ENCODE assay signal across 24 mouse cellular contexts in the genomic region with DNA sequence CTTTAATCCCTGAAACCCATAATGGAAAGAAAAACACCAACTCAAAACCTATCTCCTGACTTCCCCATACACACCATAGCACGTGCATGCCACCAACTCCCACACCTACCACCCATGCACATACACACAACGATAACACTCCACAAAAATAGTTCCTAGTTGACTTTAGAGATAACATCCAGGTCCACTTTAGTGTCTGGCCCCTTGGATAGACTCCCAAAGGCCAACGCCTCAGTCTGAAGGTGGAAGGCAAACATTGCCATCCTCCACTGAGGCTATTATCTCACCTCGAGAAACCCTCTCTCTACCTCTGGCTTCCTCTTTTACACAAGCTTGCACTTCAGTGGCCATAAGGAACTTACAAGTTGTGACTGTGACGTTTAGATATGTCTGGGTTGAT. TPM values are rescaled to one million over a fixed set of nuclear protein-coding genes. Genes with fewer than 3 reads are reported as not detected.
A peak's percentile ranks its signal among the peaks of the same experiment; 100 is the strongest.
DNase-seq lines count a peak whose midpoint lies in the region; ATAC-seq and TF ChIP-seq lines count a peak whose summit lies in the region.
"Had no signal": no experiment of that assay in that cellular context is flagged by ENCODE, and none has a peak within 500 bp of the region (broad histone marks: within the 10 kb centered on the region; RNA-seq: fewer than 3 reads in every experiment).

No protein-coding gene starts in this region.

- WGBS in intestine, embryonic 16.5 days = 62% methylated on average over 5 of the region's 5 CpGs
- WGBS in liver, embryonic 14.5 days (ENCODE audit: insufficient replicate concordance) = 5% methylated on average over 5 of the region's 5 CpGs
- WGBS in small intestine, adult 2 months = 23% methylated on average over 5 of the region's 5 CpGs
- WGBS in hindbrain, embryonic 16.5 days = 94% methylated on average over 5 of the region's 5 CpGs
- WGBS in hindbrain, embryonic 10.5 days = 86% methylated on average over 5 of the region's 5 CpGs

- no peak for TF ChIP-seq CTCF in liver, embryonic 14.5 days (IDR thresholded peaks at IDR 0.05; ENCODE audit: low read depth)
- TF ChIP-seq CTCF in small intestine, adult 2 months (IDR thresholded peaks at IDR 0.05; ENCODE audit: extremely low read depth, insufficient read length, insufficient replicate concordance, low read depth, low read length) = no peak

- TF ChIP-seq EP300 in liver, embryonic 14.5 days (IDR thresholded peaks at IDR 0.05; ENCODE audit: low read depth) = no peak

- peak overlapping the region; percentile 74 for H3K27ac ChIP-seq in intestine, embryonic 16.5 days (ENCODE audit: low read length)
- no peak overlapping the region for H3K27ac ChIP-seq in liver, embryonic 14.5 days
- peak overlapping the region; percentile 98 for H3K27ac ChIP-seq in small intestine, adult 2 months (ENCODE audit: insufficient read depth, low read depth, low read length)
- H3K27ac ChIP-seq in hindbrain, embryonic 16.5 days (ENCODE audit: low read depth, low read length) = no peak overlapping the region
- H3K27ac ChIP-seq in hindbrain, embryonic 10.5 days = no peak overlapping the region
- H3K27ac ChIP-seq: embryonic facial prominence, embryonic 12.5 days; gastrocnemius, adult 2 months; hindbrain, postnatal 0 days; layer of hippocampus, adult 2 months; midbrain, embryonic 13.5 days had no signal

- peaks cover 20% of the 10 kb centered on the region for H3K4me1 ChIP-seq in intestine, embryonic 16.5 days (ENCODE audit: control insufficient read depth, insufficient read depth, low read length)
- peaks cover 36 to 54% of the 10 kb centered on the region in 2 experiments for H3K4me1 ChIP-seq in liver, embryonic 14.5 days (replicated peaks; ENCODE audit: control insufficient read depth in 2 of 2, insufficient read depth in 2 of 2, low read length in 1 of 2)
- H3K4me1 ChIP-seq in small intestine, adult 2 months (ENCODE audit: control insufficient read depth, insufficient read depth, insufficient read length, low read length) = peaks cover 25% of the 10 kb centered on the region; the same call in 1 of the 2 replicates
- H3K4me1 ChIP-seq in hindbrain, embryonic 16.5 days (ENCODE audit: control insufficient read depth, insufficient read depth, low read depth, low read length) = peaks cover 1% of the 10 kb centered on the region; the same call in 1 of the 2 replicates
- peaks cover 12% of the 10 kb centered on the region; the same call in 1 of the 2 replicates for H3K4me1 ChIP-seq in hindbrain, embryonic 10.5 days (replicated peaks)
- H3K4me1 ChIP-seq: embryonic facial prominence, embryonic 12.5 days; midbrain, embryonic 13.5 days had no signal

- no peaks in the 10 kb centered on the region for H3K27me3 ChIP-seq in intestine, embryonic 16.5 days (replicated peaks; ENCODE audit: control insufficient read depth, insufficient read depth, low read length)
- no peaks in the 10 kb centered on the region for H3K27me3 ChIP-seq in liver, embryonic 14.5 days (ENCODE audit: control insufficient read depth, insufficient read depth, low read length)
- H3K27me3 ChIP-seq in small intestine, adult 2 months (ENCODE audit: control insufficient read depth, insufficient read depth, low read length) = no peaks in the 10 kb centered on the region
- H3K27me3 ChIP-seq in hindbrain, embryonic 16.5 days (replicated peaks; ENCODE audit: control insufficient read depth, insufficient read depth, low read length) = no peaks in the 10 kb centered on the region
- no peaks in the 10 kb centered on the region for H3K27me3 ChIP-seq in hindbrain, embryonic 10.5 days (ENCODE audit: insufficient read depth, poor library complexity, severe bottlenecking)
- H3K27me3 ChIP-seq: embryonic facial prominence, embryonic 12.5 days; midbrain, embryonic 13.5 days had no signal

- H3K4me3 ChIP-seq in intestine, embryonic 16.5 days (ENCODE audit: low read length) = peak overlapping the region; percentile 25
- H3K4me3 ChIP-seq in liver, embryonic 14.5 days (ENCODE audit: insufficient read depth in 1 of 2, low read depth in 2 of 2, low read length in 2 of 2) = no peak overlapping the region
- H3K4me3 ChIP-seq in small intestine, adult 2 months (ENCODE audit: low read depth, low read length) = peak overlapping the region; percentile 36; the same call in 1 of the 2 replicates
- no peak overlapping the region for H3K4me3 ChIP-seq in hindbrain, embryonic 16.5 days (ENCODE audit: low read length)
- H3K4me3 ChIP-seq in hindbrain, embryonic 10.5 days = no peak overlapping the region
- H3K4me3 ChIP-seq: embryonic facial prominence, embryonic 12.5 days; gastrocnemius, adult 2 months; layer of hippocampus, adult 2 months; midbrain, embryonic 13.5 days had no signal

- peak; percentile 96 for DNase-seq in MEL-GATA-1-ER (ENCODE audit: extremely low read depth, low read depth)
- DNase-seq in liver, embryonic 14.5 days (ENCODE audit: low read depth in 3 of 3, low spot score in 3 of 3) = no peak
- DNase-seq in cerebellum, adult 11-12 months = no peak
- no peak for DNase-seq in kidney, postnatal 14 days
- no peak for DNase-seq in hindbrain, embryonic 10.5 days (ENCODE audit: low spot score)
- DNase-seq: adrenal gland, postnatal 14 days; cerebellum, adult 9-11 months; gastrocnemius, adult 2 months; kidney, adult 18-20 months; kidney, postnatal 25 days; right cerebral cortex, postnatal 14 days; thymus, adult 2 months had no signal

- H3K9ac ChIP-seq in intestine, embryonic 16.5 days (ENCODE audit: low read depth, low read length) = peak overlapping the region; percentile 50
- no peak overlapping the region for H3K9ac ChIP-seq in liver, embryonic 14.5 days (replicated peaks)
- no peak overlapping the region for H3K9ac ChIP-seq in hindbrain, embryonic 16.5 days (ENCODE audit: low read depth, low read length)
- H3K9ac ChIP-seq: embryonic facial prominence, embryonic 12.5 days; midbrain, embryonic 13.5 days had no signal

- no peaks in the 10 kb centered on the region for H3K36me3 ChIP-seq in intestine, embryonic 16.5 days (ENCODE audit: control insufficient read depth, insufficient read depth, low read length)
- H3K36me3 ChIP-seq in liver, embryonic 14.5 days (replicated peaks; ENCODE audit: control insufficient read depth, insufficient read depth, low read depth) = no peaks in the 10 kb centered on the region
- H3K36me3 ChIP-seq in small intestine, adult 2 months (ENCODE audit: control insufficient read depth, insufficient read depth, low read length) = peaks cover 14% of the 10 kb centered on the region; the same call in 1 of the 2 replicates
- H3K36me3 ChIP-seq in hindbrain, embryonic 16.5 days (ENCODE audit: control insufficient read depth, insufficient read depth, low read length) = no peaks in the 10 kb centered on the region
- H3K36me3 ChIP-seq in hindbrain, embryonic 10.5 days = no peaks in the 10 kb centered on the region
- H3K36me3 ChIP-seq: embryonic facial prominence, embryonic 12.5 days; midbrain, embryonic 13.5 days had no signal

- ATAC-seq in intestine, embryonic 16.5 days = peak; percentile 24
- ATAC-seq in liver, embryonic 14.5 days (ENCODE audit: insufficient read depth) = peak; percentile 46; the same call in 1 of the 2 replicates
- no peak for ATAC-seq in hindbrain, embryonic 16.5 days
- ATAC-seq: hindbrain, postnatal 0 days; lung, postnatal 0 days; midbrain, embryonic 13.5 days had no signal

- TF ChIP-seq POLR2A in small intestine, adult 2 months (IDR thresholded peaks at IDR 0.05; ENCODE audit: low read depth, low read length) = no peak

- no peaks in the 10 kb centered on the region for H3K9me3 ChIP-seq in intestine, embryonic 16.5 days (ENCODE audit: control insufficient read depth, low read length)
- H3K9me3 ChIP-seq in liver, embryonic 14.5 days (ENCODE audit: control insufficient read depth, low read length) = no peaks in the 10 kb centered on the region
- H3K9me3 ChIP-seq in hindbrain, embryonic 16.5 days (ENCODE audit: control insufficient read depth, low read length) = no peaks in the 10 kb centered on the region
- H3K9me3 ChIP-seq in hindbrain, embryonic 10.5 days = no peaks in the 10 kb centered on the region
- H3K9me3 ChIP-seq: embryonic facial prominence, embryonic 12.5 days; midbrain, embryonic 13.5 days had no signal

- H3K4me2 ChIP-seq in intestine, embryonic 16.5 days (ENCODE audit: low read depth, low read length) = peak overlapping the region; percentile 1; the same call in 1 of the 2 replicates
- H3K4me2 ChIP-seq in liver, embryonic 14.5 days (ENCODE audit: low read depth) = no peak overlapping the region
- H3K4me2 ChIP-seq in hindbrain, embryonic 16.5 days (ENCODE audit: low read length) = no peak overlapping the region
- H3K4me2 ChIP-seq: embryonic facial prominence, embryonic 12.5 days; heart, embryonic 11.5 days; midbrain, embryonic 13.5 days had no signal

RNA-seq across cellular contexts. Expression of a gene that starts 6.3 kb away (rescaled TPM):
- polyA plus RNA-seq in intestine, embryonic 16.5 days (2015; fragmentation: Nextera tagmentation; extraction: Ambion mirVana) = 749 and 1,123 TPM in 2 replicates
- polyA plus RNA-seq in liver, embryonic 14.5 days (2012; rRNA removed) = 3.3 and 7.4 TPM in 2 replicates
- polyA plus RNA-seq in liver, embryonic 14.5 days (2014; fragmentation: Nextera tagmentation; extraction: Ambion mirVana) = 3.8 and 5.1 TPM in 2 replicates
- 341 and 589 TPM in 2 replicates for polyA plus RNA-seq in small intestine, adult 2 months (2012; rRNA removed)
- 0.98 and 1.3 TPM in 2 replicates for polyA plus RNA-seq in hindbrain, embryonic 16.5 days (2015; fragmentation: Nextera tagmentation; extraction: Ambion mirVana)
- polyA plus RNA-seq in hindbrain, embryonic 10.5 days (2016; fragmentation: Nextera tagmentation; extraction: Ambion mirVana) = 0.77 and 1.0 TPM in 2 replicates
- polyA plus RNA-seq: forebrain, embryonic 11.5 days; heart, postnatal 0 days; midbrain, embryonic 13.5 days; spleen, adult 2 months had no signal

Comparison
In these comparisons a context has a peak if more than half of its experiments do, and no peak if none do; other contexts are left out.
1. H3K27ac ChIP-seq: peak in intestine, embryonic 16.5 days (single experiment) and small intestine, adult 2 months (single experiment); none in liver, embryonic 14.5 days (single experiment), hindbrain, embryonic 16.5 days (single experiment) and hindbrain, embryonic 10.5 days (single experiment).
2. H3K4me3 ChIP-seq: peak in intestine, embryonic 16.5 days (single experiment) and small intestine, adult 2 months (single experiment); none in liver, embryonic 14.5 days (0 of 2), hindbrain, embryonic 16.5 days (single experiment) and hindbrain, embryonic 10.5 days (single experiment).
3. RNA of a gene that starts 6.3 kb away (polyA plus RNA-seq): 749 to 1,123 TPM in intestine, embryonic 16.5 days and 341 to 589 TPM in small intestine, adult 2 months; 3.3 to 7.4 TPM in liver, embryonic 14.5 days, 0.77 to 1.0 TPM in hindbrain, embryonic 10.5 days and 0.98 to 1.3 TPM in hindbrain, embryonic 16.5 days; every median in the first group is over 10 times any median in the second.